Mouse (Mus musculus) right cerebral cortex, postnatal 4 days (tissue): ENCODE results near the gene Gm28171.
"Not testable (repeated sequence)": the region's sequence is repeated elsewhere in the genome, so short reads cannot be mapped to it uniquely, and the experiment has no call there.

Experiments
- DNase-seq: peaks from one replicate; pipeline ENCODE4 v3.0.0-alpha.2; 2022

Gene Gm28171

DNA sequence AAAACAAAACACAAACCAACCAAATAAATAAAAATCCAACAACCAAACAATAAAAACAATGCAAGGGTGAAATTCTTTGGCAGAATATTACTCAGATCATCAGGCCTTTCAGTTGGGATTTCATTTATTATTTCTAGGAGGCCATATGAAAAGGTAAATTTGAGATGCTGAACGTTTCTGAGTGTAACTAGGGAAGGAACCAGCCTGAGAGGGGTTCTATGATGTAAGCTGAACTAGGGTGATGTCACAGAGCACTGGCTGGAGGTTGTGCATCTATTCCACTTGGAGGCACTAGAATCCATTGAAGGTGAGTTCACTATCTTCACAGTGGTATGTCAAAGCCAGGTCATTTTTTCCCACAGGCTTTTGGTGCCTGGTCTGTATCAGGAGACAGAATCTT lies at the start of gene Gm28171:
TSS of gene Gm28171 (plus strand) at position 301 of the 400 bp plus-strand sequence.
- not testable (repeated sequence) for DNase-seq
